Mouse (Mus musculus): ENCODE measurements at regions not wholly inside any gene's neighbourhood (a gene's known extent, or its start where the extent isn't known, plus 50 kb on each side); places are given as distances from the start of the nearest gene placed in this dataset.

- H3K9me3 ChIP-seq (ENCODE audit: control insufficient read depth, low read length), result no peaks in the 10 kb centered on the region
- H3K9ac ChIP-seq (ENCODE audit: low read length), result no peak overlapping the region
- no peaks in the 10 kb centered on the region for H3K36me3 ChIP-seq (ENCODE audit: control insufficient read depth, insufficient read depth, low read length)
- H3K27ac ChIP-seq (ENCODE audit: low read depth, low read length), result no peak overlapping the region
- no peak overlapping the region for H3K4me3 ChIP-seq (ENCODE audit: low read depth, low read length)
- no peaks in the 10 kb centered on the region for H3K27me3 ChIP-seq (ENCODE audit: control insufficient read depth, insufficient read depth, low read length)
- WGBS, result 86% methylated on average over 6 of the region's 6 CpGs
- DNase-seq (ENCODE audit: low spot score) (no peak), ATAC-seq (replicated peaks; ENCODE audit: low FRiP score) (no peak)
- H3K4me1 ChIP-seq (replicated peaks; ENCODE audit: control insufficient read depth, insufficient read depth, low read length), result no peaks in the 10 kb centered on the region
- H3K4me2 ChIP-seq (ENCODE audit: low read depth, low read length, severe bottlenecking), result no peak overlapping the region
These were observed 177.9 kb downstream of the Fam43a start for GRCm38 (mm10) chr16:30777416-30777815.

GRCm38 (mm10) chr16:30778078-30778477 is 178.6 kb downstream of the Fam43a start:
- H3K36me3 ChIP-seq (ENCODE audit: control insufficient read depth, insufficient read depth, low read length), result no peaks in the 10 kb centered on the region
- no peaks in the 10 kb centered on the region for H3K27me3 ChIP-seq (ENCODE audit: control insufficient read depth, insufficient read depth, low read length)
- ATAC-seq (replicated peaks; ENCODE audit: low FRiP score), result no peak
- no peak overlapping the region for H3K4me2 ChIP-seq (ENCODE audit: low read depth, low read length, severe bottlenecking)
- H3K9ac ChIP-seq (ENCODE audit: low read length), result no peak overlapping the region
- DNase-seq (ENCODE audit: low spot score), result peak; percentile 27
- no peak overlapping the region for H3K4me3 ChIP-seq (ENCODE audit: low read depth, low read length)
- 76% methylated on average over 7 of the region's 7 CpGs for WGBS
- no peak overlapping the region for H3K27ac ChIP-seq (ENCODE audit: low read depth, low read length)
- no peaks in the 10 kb centered on the region for H3K9me3 ChIP-seq (ENCODE audit: control insufficient read depth, low read length)
- no peaks in the 10 kb centered on the region for H3K4me1 ChIP-seq (replicated peaks; ENCODE audit: control insufficient read depth, insufficient read depth, low read length)

GRCm38 (mm10) chr16:30778945-30779344 is 179.4 kb downstream of the Fam43a start:
- no peak overlapping the region for H3K27ac ChIP-seq (ENCODE audit: low read depth, low read length)
- no peaks in the 10 kb centered on the region for H3K27me3 ChIP-seq (ENCODE audit: control insufficient read depth, insufficient read depth, low read length)
- 78% methylated on average over 5 of the region's 5 CpGs for WGBS
- DNase-seq (ENCODE audit: low spot score) (peak; percentile 10), ATAC-seq (replicated peaks; ENCODE audit: low FRiP score) (no peak)
- no peak overlapping the region for H3K9ac ChIP-seq (ENCODE audit: low read length)
- H3K4me1 ChIP-seq (replicated peaks; ENCODE audit: control insufficient read depth, insufficient read depth, low read length), result no peaks in the 10 kb centered on the region
- H3K9me3 ChIP-seq (ENCODE audit: control insufficient read depth, low read length), result no peaks in the 10 kb centered on the region
- no peak overlapping the region for H3K4me2 ChIP-seq (ENCODE audit: low read depth, low read length, severe bottlenecking)
- no peaks in the 10 kb centered on the region for H3K36me3 ChIP-seq (ENCODE audit: control insufficient read depth, insufficient read depth, low read length)
- H3K4me3 ChIP-seq (ENCODE audit: low read depth, low read length), result no peak overlapping the region

GRCm38 (mm10) chr16:30784261-30784660 is 184.7 kb downstream of the Fam43a start:
- 96% methylated on average over 5 of the region's 5 CpGs for WGBS
- Histone ChIP-seq H3K27me3 (ENCODE audit: control insufficient read depth, insufficient read depth, low read length) (no peaks in the 10 kb centered on the region), H3K4me3 (ENCODE audit: low read depth, low read length) (no peak overlapping the region), H3K4me1 (replicated peaks; ENCODE audit: control insufficient read depth, insufficient read depth, low read length) (no peaks in the 10 kb centered on the region), H3K9ac (ENCODE audit: low read length) (no peak overlapping the region), H3K4me2 (ENCODE audit: low read depth, low read length, severe bottlenecking) (no peak overlapping the region), H3K36me3 (ENCODE audit: control insufficient read depth, insufficient read depth, low read length) (no peaks in the 10 kb centered on the region), H3K27ac (ENCODE audit: low read depth, low read length) (no peak overlapping the region), H3K9me3 (ENCODE audit: control insufficient read depth, low read length) (no peaks in the 10 kb centered on the region)
- DNase-seq (ENCODE audit: low spot score) (no peak), ATAC-seq (replicated peaks; ENCODE audit: low FRiP score) (no peak)

- WGBS, result 89% methylated on average over 1 of the region's 1 CpGs
- Histone ChIP-seq H3K4me3 (ENCODE audit: low read depth, low read length) (no peak overlapping the region), H3K27me3 (ENCODE audit: control insufficient read depth, insufficient read depth, low read length) (no peaks in the 10 kb centered on the region), H3K4me2 (ENCODE audit: low read depth, low read length, severe bottlenecking) (no peak overlapping the region), H3K27ac (ENCODE audit: low read depth, low read length) (no peak overlapping the region), H3K36me3 (ENCODE audit: control insufficient read depth, insufficient read depth, low read length) (no peaks in the 10 kb centered on the region), H3K9me3 (ENCODE audit: control insufficient read depth, low read length) (no peaks in the 10 kb centered on the region), H3K4me1 (replicated peaks; ENCODE audit: control insufficient read depth, insufficient read depth, low read length) (no peaks in the 10 kb centered on the region), H3K9ac (ENCODE audit: low read length) (no peak overlapping the region)
- ATAC-seq (replicated peaks; ENCODE audit: low FRiP score) (no peak), DNase-seq (ENCODE audit: low spot score) (no peak)
These were observed 185.4 kb downstream of the Fam43a start for GRCm38 (mm10) chr16:30784949-30785348.

- 94% methylated on average over 3 of the region's 3 CpGs for WGBS
- ATAC-seq (replicated peaks; ENCODE audit: low FRiP score), result no peak
- peak; percentile 25 for DNase-seq (ENCODE audit: low spot score)
- no peak overlapping the region for H3K4me2 ChIP-seq (ENCODE audit: low read depth, low read length, severe bottlenecking)
- no peaks in the 10 kb centered on the region for H3K36me3 ChIP-seq (ENCODE audit: control insufficient read depth, insufficient read depth, low read length)
- no peaks in the 10 kb centered on the region for H3K9me3 ChIP-seq (ENCODE audit: control insufficient read depth, low read length)
- H3K27ac ChIP-seq (ENCODE audit: low read depth, low read length), result no peak overlapping the region
- H3K27me3 ChIP-seq (ENCODE audit: control insufficient read depth, insufficient read depth, low read length), result no peaks in the 10 kb centered on the region
- H3K9ac ChIP-seq (ENCODE audit: low read length), result no peak overlapping the region
- peaks cover 4% of the 10 kb centered on the region; the same call in 1 of the 2 replicates for H3K4me1 ChIP-seq (replicated peaks; ENCODE audit: control insufficient read depth, insufficient read depth, low read length)
- no peak overlapping the region for H3K4me3 ChIP-seq (ENCODE audit: low read depth, low read length)
These were observed 186.5 kb downstream of the Fam43a start for GRCm38 (mm10) chr16:30786060-30786459.

GRCm38 (mm10) chr16:30787351-30787750 is 187.8 kb downstream of the Fam43a start:
- Histone ChIP-seq H3K9me3 (ENCODE audit: control insufficient read depth, low read length) (no peaks in the 10 kb centered on the region), H3K27me3 (ENCODE audit: control insufficient read depth, insufficient read depth, low read length) (no peaks in the 10 kb centered on the region), H3K27ac (ENCODE audit: low read depth, low read length) (no peak overlapping the region), H3K36me3 (ENCODE audit: control insufficient read depth, insufficient read depth, low read length) (no peaks in the 10 kb centered on the region), H3K4me3 (ENCODE audit: low read depth, low read length) (no peak overlapping the region), H3K9ac (ENCODE audit: low read length) (no peak overlapping the region), H3K4me1 (replicated peaks; ENCODE audit: control insufficient read depth, insufficient read depth, low read length) (peaks cover 4% of the 10 kb centered on the region; the same call in 1 of the 2 replicates), H3K4me2 (ENCODE audit: low read depth, low read length, severe bottlenecking) (no peak overlapping the region)
- no peak for ATAC-seq (replicated peaks; ENCODE audit: low FRiP score)
- WGBS, result 87% methylated on average over 1 of the region's 1 CpGs
- DNase-seq (ENCODE audit: low spot score), result peak; percentile 14

GRCm38 (mm10) chr16:30788321-30788781 is 188.8 kb downstream of the Fam43a start:
- 86% methylated on average over 11 of the region's 11 CpGs for WGBS
- ATAC-seq (replicated peaks; ENCODE audit: low FRiP score) (no peak), DNase-seq (ENCODE audit: low spot score) (peak; percentile 33)
- Histone ChIP-seq H3K9me3 (ENCODE audit: control insufficient read depth, low read length) (no peaks in the 10 kb centered on the region), H3K4me2 (ENCODE audit: low read depth, low read length, severe bottlenecking) (no peak overlapping the region), H3K4me3 (ENCODE audit: low read depth, low read length) (no peak overlapping the region), H3K4me1 (replicated peaks; ENCODE audit: control insufficient read depth, insufficient read depth, low read length) (peaks cover 4% of the 10 kb centered on the region; the same call in 1 of the 2 replicates), H3K36me3 (ENCODE audit: control insufficient read depth, insufficient read depth, low read length) (no peaks in the 10 kb centered on the region), H3K27ac (ENCODE audit: low read depth, low read length) (no peak overlapping the region), H3K9ac (ENCODE audit: low read length) (no peak overlapping the region), H3K27me3 (ENCODE audit: control insufficient read depth, insufficient read depth, low read length) (no peaks in the 10 kb centered on the region)

GRCm38 (mm10) chr16:30788944-30789781 is 189.6 kb downstream of the Fam43a start:
- peaks cover 4% of the 10 kb centered on the region; the same call in 1 of the 2 replicates for H3K4me1 ChIP-seq (replicated peaks; ENCODE audit: control insufficient read depth, insufficient read depth, low read length)
- no peak overlapping the region for H3K4me3 ChIP-seq (ENCODE audit: low read depth, low read length)
- ATAC-seq (replicated peaks; ENCODE audit: low FRiP score) (no peak), DNase-seq (ENCODE audit: low spot score) (no peak)
- H3K4me2 ChIP-seq (ENCODE audit: low read depth, low read length, severe bottlenecking), result no peak overlapping the region
- WGBS, result 89% methylated on average over 15 of the region's 15 CpGs
- no peaks in the 10 kb centered on the region for H3K27me3 ChIP-seq (ENCODE audit: control insufficient read depth, insufficient read depth, low read length)
- H3K9me3 ChIP-seq (ENCODE audit: control insufficient read depth, low read length), result no peaks in the 10 kb centered on the region
- H3K9ac ChIP-seq (ENCODE audit: low read length), result no peak overlapping the region
- no peak overlapping the region for H3K27ac ChIP-seq (ENCODE audit: low read depth, low read length)
- H3K36me3 ChIP-seq (ENCODE audit: control insufficient read depth, insufficient read depth, low read length), result no peaks in the 10 kb centered on the region
